ENCODE assay signal across 23 mouse cellular contexts in genomic region chr10:93488828-93489226, GRCm38 (mm10). TPM values are rescaled to one million over a fixed set of nuclear protein-coding genes. Genes with fewer than 3 reads are reported as not detected.
DNase-seq lines count a peak whose midpoint lies in the region; ATAC-seq and TF ChIP-seq lines count a peak whose summit lies in the region.
"Had no signal": no experiment of that assay in that cellular context is flagged by ENCODE, and none has a peak within 500 bp of the region (broad histone marks: within the 10 kb centered on the region; RNA-seq: fewer than 3 reads in every experiment).

No protein-coding gene starts in this region.

- no peak for TF ChIP-seq EP300 in lung, postnatal 0 days (IDR thresholded peaks at IDR 0.05)

- TF ChIP-seq CTCF in forebrain, postnatal 0 days (IDR thresholded peaks at IDR 0.05; ENCODE audit: low read depth) = no peak
- no peak for TF ChIP-seq CTCF in lung, postnatal 0 days (IDR thresholded peaks at IDR 0.05)

- H3K27me3 ChIP-seq in forebrain, embryonic 10.5 days (ENCODE audit: poor library complexity, severe bottlenecking) = no peaks in the 10 kb centered on the region
- no peaks in the 10 kb centered on the region for H3K27me3 ChIP-seq in forebrain, postnatal 0 days (ENCODE audit: insufficient read depth, low read length)
- H3K27me3 ChIP-seq in lung, postnatal 0 days (replicated peaks; ENCODE audit: insufficient read depth, low read length) = no peaks in the 10 kb centered on the region
- H3K27me3 ChIP-seq in liver, embryonic 15.5 days = no peaks in the 10 kb centered on the region
- H3K27me3 ChIP-seq in stomach, embryonic 16.5 days (ENCODE audit: control insufficient read depth, insufficient read depth, low read length) = no peaks in the 10 kb centered on the region
- H3K27me3 ChIP-seq: CH12.LX; embryonic facial prominence, embryonic 12.5 days; heart, embryonic 12.5 days had no signal

- H3K9ac ChIP-seq in forebrain, postnatal 0 days = no peak overlapping the region
- no peak overlapping the region for H3K9ac ChIP-seq in lung, postnatal 0 days (replicated peaks; ENCODE audit: low read depth)
- no peak overlapping the region for H3K9ac ChIP-seq in liver, embryonic 15.5 days
- no peak overlapping the region for H3K9ac ChIP-seq in stomach, embryonic 16.5 days (ENCODE audit: low read length)
- H3K9ac ChIP-seq: embryonic facial prominence, embryonic 12.5 days; heart, embryonic 12.5 days had no signal

- no peak for ATAC-seq in forebrain, postnatal 0 days
- peak; percentile 37 for ATAC-seq in lung, postnatal 0 days
- peak; percentile 49 for ATAC-seq in liver, embryonic 15.5 days (ENCODE audit: insufficient read depth)
- peak; percentile 79 for ATAC-seq in stomach, embryonic 16.5 days (ENCODE audit: insufficient read depth, low FRiP score)
- ATAC-seq: forebrain, embryonic 16.5 days had no signal

- H3K9me3 ChIP-seq in forebrain, embryonic 10.5 days = no peaks in the 10 kb centered on the region
- no peaks in the 10 kb centered on the region for H3K9me3 ChIP-seq in forebrain, postnatal 0 days (ENCODE audit: low read length)
- no peaks in the 10 kb centered on the region for H3K9me3 ChIP-seq in lung, postnatal 0 days (ENCODE audit: low read length)
- no peaks in the 10 kb centered on the region for H3K9me3 ChIP-seq in liver, embryonic 15.5 days (replicated peaks)
- H3K9me3 ChIP-seq in stomach, embryonic 16.5 days (replicated peaks; ENCODE audit: control insufficient read depth, low read length) = no peaks in the 10 kb centered on the region
- H3K9me3 ChIP-seq: embryonic facial prominence, embryonic 12.5 days; heart, embryonic 12.5 days had no signal

- H3K4me1 ChIP-seq in forebrain, embryonic 10.5 days = peaks cover 25% of the 10 kb centered on the region
- no peaks in the 10 kb centered on the region for H3K4me1 ChIP-seq in forebrain, postnatal 0 days (ENCODE audit: insufficient read depth)
- no peaks in the 10 kb centered on the region for H3K4me1 ChIP-seq in lung, postnatal 0 days (ENCODE audit: insufficient read depth, low read depth, low read length)
- H3K4me1 ChIP-seq in liver, embryonic 15.5 days (replicated peaks) = peaks cover 25% of the 10 kb centered on the region
- no peaks in the 10 kb centered on the region for H3K4me1 ChIP-seq in stomach, embryonic 16.5 days (ENCODE audit: control insufficient read depth, insufficient read depth, low read length)
- H3K4me1 ChIP-seq: heart, embryonic 12.5 days had no signal

- peaks cover 17% of the 10 kb centered on the region for H3K36me3 ChIP-seq in forebrain, embryonic 10.5 days (replicated peaks)
- H3K36me3 ChIP-seq in forebrain, postnatal 0 days (ENCODE audit: insufficient read depth) = peaks cover 6% of the 10 kb centered on the region; the same call in 1 of the 2 replicates
- 0 out of 2 replicates have a peak, but pooled peaks cover 4% of the 10 kb centered on the region for H3K36me3 ChIP-seq in lung, postnatal 0 days (ENCODE audit: insufficient read depth, low read length)
- H3K36me3 ChIP-seq in liver, embryonic 15.5 days (replicated peaks) = peaks cover 12% of the 10 kb centered on the region; the same call in 1 of the 2 replicates
- no peaks in the 10 kb centered on the region for H3K36me3 ChIP-seq in stomach, embryonic 16.5 days (ENCODE audit: control insufficient read depth, insufficient read depth, low read length)

- intact Hi-C loops in left cerebral cortex, postnatal 10 days (cut with DNase I) = loop anchor here (5.0 kb wide), 1 partner anchor 88 kb away; no protein-coding TSS in a partner anchor

- no peak overlapping the region for H3K4me2 ChIP-seq in forebrain, postnatal 0 days (ENCODE audit: low read depth)
- no peak overlapping the region for H3K4me2 ChIP-seq in lung, postnatal 0 days (replicated peaks; ENCODE audit: low read depth, low read length)
- H3K4me2 ChIP-seq in liver, embryonic 15.5 days = peak overlapping the region; percentile 21
- no peak overlapping the region for H3K4me2 ChIP-seq in stomach, embryonic 16.5 days (ENCODE audit: low read depth, low read length)
- H3K4me2 ChIP-seq: embryonic facial prominence, embryonic 12.5 days; heart, embryonic 12.5 days had no signal

- H3K27ac ChIP-seq in forebrain, embryonic 10.5 days = peak overlapping the region; percentile 11; the same call in 1 of the 2 replicates
- H3K27ac ChIP-seq in forebrain, postnatal 0 days (ENCODE audit: low read depth, low read length) = no peak overlapping the region
- H3K27ac ChIP-seq in lung, postnatal 0 days (ENCODE audit: low read length) = no peak overlapping the region
- peak overlapping the region; percentile 72 for H3K27ac ChIP-seq in liver, embryonic 15.5 days (replicated peaks)
- H3K27ac ChIP-seq in stomach, embryonic 16.5 days (ENCODE audit: low read length) = no peak overlapping the region
- H3K27ac ChIP-seq: embryonic facial prominence, embryonic 12.5 days; macrophage had no signal

- 79% methylated on average over 6 of the region's 6 CpGs for WGBS in forebrain, embryonic 10.5 days
- WGBS in forebrain, postnatal 0 days = 67% methylated on average over 6 of the region's 6 CpGs
- WGBS in lung, postnatal 0 days = 56% methylated on average over 6 of the region's 6 CpGs
- WGBS in liver, embryonic 15.5 days (ENCODE audit: insufficient replicate concordance) = 59% methylated on average over 6 of the region's 6 CpGs
- 63% methylated on average over 6 of the region's 6 CpGs for WGBS in stomach, embryonic 16.5 days

- H3K4me3 ChIP-seq in forebrain, embryonic 10.5 days = no peak overlapping the region
- H3K4me3 ChIP-seq in forebrain, postnatal 0 days (ENCODE audit: low read depth, low read length) = no peak overlapping the region
- no peak overlapping the region for H3K4me3 ChIP-seq in lung, postnatal 0 days (ENCODE audit: low read depth, low read length)
- no peak overlapping the region for H3K4me3 ChIP-seq in liver, embryonic 15.5 days (replicated peaks)
- H3K4me3 ChIP-seq in stomach, embryonic 16.5 days (replicated peaks; ENCODE audit: low read length) = no peak overlapping the region
- H3K4me3 ChIP-seq: embryonic facial prominence, embryonic 12.5 days; heart, embryonic 12.5 days had no signal

- DNase-seq in forebrain, embryonic 10.5 days (ENCODE audit: extremely low spot score, low spot score) = no peak
- no peak for DNase-seq in forebrain, postnatal 0 days
- peak; percentile 45 for DNase-seq in lung, postnatal 0 days (ENCODE audit: low spot score)
- DNase-seq in lung, postnatal 25 days (ENCODE audit: low spot score) = no peak
- DNase-seq in urinary bladder, adult 2 months (ENCODE audit: low spot score) = no peak
- no peak for DNase-seq in left cerebral cortex, postnatal 10 days (ENCODE audit: extremely low spot score in 1 of 2, low spot score in 2 of 2)
- DNase-seq: cerebellum, adult 2 months; kidney, adult 11 months; kidney, postnatal 14 days; layer of hippocampus, adult 9-11 months; right cerebral cortex, postnatal 14 days; thymus, postnatal 36 days had no signal

RNA-seq across cellular contexts. Expression of gene Hal, which starts 0.3 kb away (rescaled TPM):
- polyA plus RNA-seq in forebrain, embryonic 10.5 days (2016; fragmentation: Nextera tagmentation; extraction: Ambion mirVana) = 0.12 and 0.26 TPM in 2 replicates
- 0.05 TPM in 1 of 2 replicates, not detected in the other for total RNA-seq in forebrain, postnatal 0 days (2014; rRNA removed)
- polyA plus RNA-seq in forebrain, postnatal 0 days (2015; fragmentation: Nextera tagmentation; extraction: Ambion mirVana) = 0.15 TPM in 1 of 2 replicates, not detected in the other
- polyA plus RNA-seq in lung, postnatal 0 days (2015; fragmentation: Nextera tagmentation; extraction: Ambion mirVana) = 0.27 TPM in 1 of 2 replicates, not detected in the other
- polyA plus RNA-seq in liver, embryonic 15.5 days (2015; fragmentation: Nextera tagmentation; extraction: Ambion mirVana) = 7.7 and 8.1 TPM in 2 replicates
- 3.0 and 3.7 TPM in 2 replicates for polyA plus RNA-seq in stomach, embryonic 16.5 days (2015; fragmentation: Nextera tagmentation; extraction: Ambion mirVana)
- 0.08 and 0.10 TPM in 2 replicates for polyA plus RNA-seq in urinary bladder, adult 2 months (2012; rRNA removed)
- under 1 TPM in 1 of 2 experiments, not detected in 1; 0.28 TPM for total RNA-seq in left cerebral cortex, postnatal 10 days (2021)
- polyA plus RNA-seq: cortical plate, adult 2 months; embryonic facial prominence, embryonic 12.5 days; heart, embryonic 12.5 days; midbrain, embryonic 14.5 days had no signal

RNA-seq across cellular contexts. Expression of gene Lta4h, which starts 35.6 kb away (rescaled TPM):
- polyA plus RNA-seq in forebrain, embryonic 10.5 days (2016; fragmentation: Nextera tagmentation; extraction: Ambion mirVana) = 150 and 152 TPM in 2 replicates
- 55.7 and 67.6 TPM in 2 replicates for total RNA-seq in forebrain, postnatal 0 days (2014; rRNA removed)
- polyA plus RNA-seq in forebrain, postnatal 0 days (2015; fragmentation: Nextera tagmentation; extraction: Ambion mirVana) = 72.6 and 88.0 TPM in 2 replicates
- 88.6 and 95.6 TPM in 2 replicates for polyA plus RNA-seq in lung, postnatal 0 days (2015; fragmentation: Nextera tagmentation; extraction: Ambion mirVana)
- polyA plus RNA-seq in liver, embryonic 15.5 days (2015; fragmentation: Nextera tagmentation; extraction: Ambion mirVana) = 77.2 and 81.6 TPM in 2 replicates
- polyA plus RNA-seq in stomach, embryonic 16.5 days (2015; fragmentation: Nextera tagmentation; extraction: Ambion mirVana) = 219 and 220 TPM in 2 replicates
- polyA plus RNA-seq in urinary bladder, adult 2 months (2012; rRNA removed) = 78.4 and 82.2 TPM in 2 replicates
- 10 to 100 TPM; 76.5 to 77.9 TPM for total RNA-seq in left cerebral cortex, postnatal 10 days (2021)

RNA-seq across cellular contexts. Expression of gene Amdhd1, which starts 51.0 kb away (rescaled TPM):
- 0.24 and 0.28 TPM in 2 replicates for polyA plus RNA-seq in forebrain, embryonic 10.5 days (2016; fragmentation: Nextera tagmentation; extraction: Ambion mirVana)
- 0.14 and 0.85 TPM in 2 replicates for total RNA-seq in forebrain, postnatal 0 days (2014; rRNA removed)
- polyA plus RNA-seq in forebrain, postnatal 0 days (2015; fragmentation: Nextera tagmentation; extraction: Ambion mirVana) = 0.48 and 0.64 TPM in 2 replicates
- 0.11 and 0.24 TPM in 2 replicates for polyA plus RNA-seq in lung, postnatal 0 days (2015; fragmentation: Nextera tagmentation; extraction: Ambion mirVana)
- polyA plus RNA-seq in liver, embryonic 15.5 days (2015; fragmentation: Nextera tagmentation; extraction: Ambion mirVana) = 15.6 and 18.4 TPM in 2 replicates
- polyA plus RNA-seq in stomach, embryonic 16.5 days (2015; fragmentation: Nextera tagmentation; extraction: Ambion mirVana) = 1.3 and 1.7 TPM in 2 replicates
- 0.67 and 0.83 TPM in 2 replicates for polyA plus RNA-seq in urinary bladder, adult 2 months (2012; rRNA removed)
- 1 to 10 TPM; 2.1 to 3.0 TPM for total RNA-seq in left cerebral cortex, postnatal 10 days (2021)
- total RNA-seq: heart, postnatal 25 days had no signal
- polyA plus RNA-seq: cerebellum, adult 2 months; midbrain, embryonic 14.5 days had no signal

RNA-seq across cellular contexts. Expression of gene Ccdc38, which starts 51.6 kb away (rescaled TPM):
- 0.43 and 0.46 TPM in 2 replicates for polyA plus RNA-seq in forebrain, embryonic 10.5 days (2016; fragmentation: Nextera tagmentation; extraction: Ambion mirVana)
- total RNA-seq in forebrain, postnatal 0 days (2014; rRNA removed) = not detected in 2 replicates
- 0.39 and 0.41 TPM in 2 replicates for polyA plus RNA-seq in forebrain, postnatal 0 days (2015; fragmentation: Nextera tagmentation; extraction: Ambion mirVana)
- 0.13 and 0.15 TPM in 2 replicates for polyA plus RNA-seq in lung, postnatal 0 days (2015; fragmentation: Nextera tagmentation; extraction: Ambion mirVana)
- polyA plus RNA-seq in liver, embryonic 15.5 days (2015; fragmentation: Nextera tagmentation; extraction: Ambion mirVana) = 0.08 TPM in 2 replicates
- 0.25 and 0.35 TPM in 2 replicates for polyA plus RNA-seq in stomach, embryonic 16.5 days (2015; fragmentation: Nextera tagmentation; extraction: Ambion mirVana)
- 0.01 TPM in 1 of 2 replicates, not detected in the other for polyA plus RNA-seq in urinary bladder, adult 2 months (2012; rRNA removed)
- under 1 TPM in 1 of 2 experiments, not detected in 1; 0.15 TPM for total RNA-seq in left cerebral cortex, postnatal 10 days (2021)
- total RNA-seq: gastrocnemius, adult 18-20 months; heart, postnatal 25 days had no signal
- polyA plus RNA-seq: cortical plate, adult 2 months; macrophage had no signal

Comparison
In these comparisons a context has a peak if more than half of its experiments do, and no peak if none do; other contexts are left out.
1. H3K27ac ChIP-seq: peak in forebrain, embryonic 10.5 days (single experiment) and liver, embryonic 15.5 days (single experiment); none in forebrain, postnatal 0 days (single experiment), lung, postnatal 0 days (single experiment) and stomach, embryonic 16.5 days (single experiment).